Mouse (Mus musculus): ENCODE data around the gene Bag5.

Bag5 gene

GRCm38 (mm10) chr12:111698346-111698913 lies 14.6 kb downstream of the Bag5 start:
- DNase-seq (ENCODE audit: low spot score in 2 of 2) = no peak

- no peak for DNase-seq (ENCODE audit: low spot score in 2 of 2)
These were observed 15.3 kb downstream of the Bag5 start for GRCm38 (mm10) chr12:111697708-111698107.

- DNase-seq (ENCODE audit: low spot score in 2 of 2) = peak in 1 of 2 experiments; percentile 76
These were observed 16.8 kb downstream of the Bag5 start for GRCm38 (mm10) chr12:111696239-111696638.

- no peak for DNase-seq (ENCODE audit: low spot score in 2 of 2)
These were observed 17.9 kb downstream of the Bag5 start for GRCm38 (mm10) chr12:111694880-111695804.

GRCm38 (mm10) chr12:111694271-111694781 lies 18.7 kb downstream of the Bag5 start:
- no peak for DNase-seq (ENCODE audit: low spot score in 2 of 2)

GRCm38 (mm10) chr12:111693341-111694270 lies 19.5 kb downstream of the Bag5 start:
- no peak for DNase-seq (ENCODE audit: low spot score in 2 of 2)

- DNase-seq (ENCODE audit: low spot score in 2 of 2) = no peak
These were observed 20.2 kb downstream of the Bag5 start for GRCm38 (mm10) chr12:111692899-111693298.

- peak in 1 of 2 experiments; percentile 36 for DNase-seq (ENCODE audit: low spot score in 2 of 2)
These were observed 21.6 kb downstream of the Bag5 start for GRCm38 (mm10) chr12:111691346-111691872.

- no peak for DNase-seq (ENCODE audit: low spot score in 2 of 2)
These were observed 23.6 kb downstream of the Bag5 start for GRCm38 (mm10) chr12:111689426-111689825.

- no peak for DNase-seq (ENCODE audit: low spot score in 2 of 2)
These were observed 25.0 kb downstream of the Bag5 start for GRCm38 (mm10) chr12:111688069-111688428.

GRCm38 (mm10) chr12:111687350-111688068 lies 25.5 kb downstream of the Bag5 start:
- no peak for DNase-seq (ENCODE audit: low spot score in 2 of 2)

GRCm38 (mm10) chr12:111686390-111686789 lies 26.7 kb downstream of the Bag5 start:
- no peak for DNase-seq (ENCODE audit: low spot score in 2 of 2)

GRCm38 (mm10) chr12:111682806-111683205 lies 30.3 kb downstream of the Bag5 start:
- DNase-seq (ENCODE audit: low spot score in 2 of 2) = no peak

- no peak for DNase-seq (ENCODE audit: low spot score in 2 of 2)
These were observed 31.1 kb downstream of the Bag5 start for GRCm38 (mm10) chr12:111682003-111682402.

GRCm38 (mm10) chr12:111681305-111681704 lies 31.8 kb downstream of the Bag5 start:
- no peak for DNase-seq (ENCODE audit: low spot score in 2 of 2)

GRCm38 (mm10) chr12:111680661-111681060 lies 32.4 kb downstream of the Bag5 start:
- DNase-seq (ENCODE audit: low spot score in 2 of 2) = no peak

- no peak for DNase-seq (ENCODE audit: low spot score in 2 of 2)
These were observed 34.1 kb downstream of the Bag5 start for GRCm38 (mm10) chr12:111678997-111679396.

GRCm38 (mm10) chr12:111678670-111678933 lies 34.5 kb downstream of the Bag5 start:
- no peak for DNase-seq (ENCODE audit: low spot score in 2 of 2)

GRCm38 (mm10) chr12:111677882-111678669 lies 35.0 kb downstream of the Bag5 start, which contains the start of gene Trmt61a:
TSS of gene Trmt61a (plus strand) at chr12:111678105.
- peak; percentile 77 to 91 for DNase-seq (ENCODE audit: low spot score in 2 of 2)

- DNase-seq (ENCODE audit: low spot score in 2 of 2) = peak in 1 of 2 experiments; percentile 26
These were observed 35.6 kb downstream of the Bag5 start for GRCm38 (mm10) chr12:111677421-111677820.

Data from spleen, postnatal 10 days (tissue).